In genomic region chr13:109312542-109312941, GRCm38 (mm10) we compare ENCODE assay signal across 19 mouse cellular contexts.
DNase-seq lines count a peak whose midpoint lies in the region; ATAC-seq and TF ChIP-seq lines count a peak whose summit lies in the region.
"Had no signal": no experiment of that assay in that cellular context is flagged by ENCODE, and none has a peak within 500 bp of the region (broad histone marks: within the 10 kb centered on the region; RNA-seq: fewer than 3 reads in every experiment).

No protein-coding gene starts in this region.

- H3K9ac ChIP-seq in forebrain, embryonic 14.5 days (ENCODE audit: low read length) = no peak overlapping the region
- H3K9ac ChIP-seq in forebrain, postnatal 0 days = no peak overlapping the region
- H3K9ac ChIP-seq in midbrain, embryonic 12.5 days (replicated peaks) = no peak overlapping the region
- H3K9ac ChIP-seq in midbrain, embryonic 15.5 days = no peak overlapping the region
- no peak overlapping the region for H3K9ac ChIP-seq in forebrain, embryonic 15.5 days (replicated peaks)
- H3K9ac ChIP-seq in neural tube, embryonic 15.5 days (replicated peaks) = no peak overlapping the region
- H3K9ac ChIP-seq: heart, embryonic 13.5 days had no signal

- no peak overlapping the region for H3K27ac ChIP-seq in forebrain, embryonic 14.5 days (ENCODE audit: low read depth, low read length)
- H3K27ac ChIP-seq in forebrain, postnatal 0 days (ENCODE audit: low read depth, low read length) = no peak overlapping the region
- H3K27ac ChIP-seq in midbrain, embryonic 12.5 days (replicated peaks) = no peak overlapping the region
- H3K27ac ChIP-seq in midbrain, embryonic 15.5 days = no peak overlapping the region
- H3K27ac ChIP-seq in forebrain, embryonic 15.5 days (replicated peaks) = no peak overlapping the region
- H3K27ac ChIP-seq in neural tube, embryonic 15.5 days (replicated peaks) = no peak overlapping the region
- H3K27ac ChIP-seq: embryonic facial prominence, embryonic 10.5 days; heart, embryonic 13.5 days had no signal

- TF ChIP-seq CTCF in forebrain, postnatal 0 days (IDR thresholded peaks at IDR 0.05; ENCODE audit: low read depth) = no peak

- no peaks in the 10 kb centered on the region for H3K36me3 ChIP-seq in forebrain, embryonic 14.5 days (ENCODE audit: control insufficient read depth, insufficient read depth, low read length)
- no peaks in the 10 kb centered on the region for H3K36me3 ChIP-seq in forebrain, postnatal 0 days (ENCODE audit: insufficient read depth)
- no peaks in the 10 kb centered on the region for H3K36me3 ChIP-seq in midbrain, embryonic 12.5 days
- H3K36me3 ChIP-seq in midbrain, embryonic 15.5 days (replicated peaks) = no peaks in the 10 kb centered on the region
- no peaks in the 10 kb centered on the region for H3K36me3 ChIP-seq in forebrain, embryonic 15.5 days
- H3K36me3 ChIP-seq in neural tube, embryonic 15.5 days = no peaks in the 10 kb centered on the region
- H3K36me3 ChIP-seq: embryonic facial prominence, embryonic 10.5 days; heart, embryonic 13.5 days had no signal

- no peaks in the 10 kb centered on the region for H3K27me3 ChIP-seq in forebrain, embryonic 14.5 days (replicated peaks; ENCODE audit: control insufficient read depth, insufficient read depth, low read length)
- no peaks in the 10 kb centered on the region for H3K27me3 ChIP-seq in forebrain, postnatal 0 days (ENCODE audit: insufficient read depth, low read length)
- H3K27me3 ChIP-seq in midbrain, embryonic 12.5 days = no peaks in the 10 kb centered on the region
- H3K27me3 ChIP-seq in midbrain, embryonic 15.5 days (replicated peaks) = no peaks in the 10 kb centered on the region
- H3K27me3 ChIP-seq in forebrain, embryonic 15.5 days = no peaks in the 10 kb centered on the region
- H3K27me3 ChIP-seq in neural tube, embryonic 15.5 days (replicated peaks) = no peaks in the 10 kb centered on the region
- H3K27me3 ChIP-seq: CH12.LX; heart, embryonic 13.5 days had no signal

- H3K4me2 ChIP-seq in forebrain, embryonic 14.5 days (ENCODE audit: low read length) = no peak overlapping the region
- no peak overlapping the region for H3K4me2 ChIP-seq in forebrain, postnatal 0 days (ENCODE audit: low read depth)
- no peak overlapping the region for H3K4me2 ChIP-seq in midbrain, embryonic 12.5 days (replicated peaks)
- H3K4me2 ChIP-seq in midbrain, embryonic 15.5 days = no peak overlapping the region
- H3K4me2 ChIP-seq in forebrain, embryonic 15.5 days (replicated peaks) = no peak overlapping the region
- H3K4me2 ChIP-seq in neural tube, embryonic 15.5 days = no peak overlapping the region
- H3K4me2 ChIP-seq: heart, embryonic 13.5 days had no signal

- peak; percentile 81 for ATAC-seq in forebrain, embryonic 14.5 days
- no peak for ATAC-seq in forebrain, postnatal 0 days
- 0 out of 2 replicates have a peak, but pooled peaks have one; percentile 27 for ATAC-seq in midbrain, embryonic 12.5 days (ENCODE audit: low FRiP score, low read depth)
- ATAC-seq in midbrain, embryonic 15.5 days (replicated peaks) = no peak
- 0 out of 2 replicates have a peak, but pooled peaks have one; percentile 53 for ATAC-seq in forebrain, embryonic 15.5 days (replicated peaks)
- peak; percentile 28; the same call in 1 of the 2 replicates for ATAC-seq in neural tube, embryonic 15.5 days (ENCODE audit: low FRiP score)
- ATAC-seq: activated CD4-positive, CD25-positive, alpha-beta regulatory T cell, adult 4 months; intestine, embryonic 16.5 days; Patski had no signal

- WGBS in forebrain, embryonic 14.5 days = 17% methylated on average over 7 of the region's 7 CpGs
- WGBS in forebrain, postnatal 0 days = 21% methylated on average over 7 of the region's 7 CpGs
- WGBS in midbrain, embryonic 12.5 days = 67% methylated on average over 7 of the region's 7 CpGs
- WGBS in midbrain, embryonic 15.5 days = 61% methylated on average over 7 of the region's 7 CpGs
- 13% methylated on average over 7 of the region's 7 CpGs for WGBS in forebrain, embryonic 15.5 days
- WGBS in neural tube, embryonic 15.5 days = 12% methylated on average over 7 of the region's 7 CpGs

- no peak overlapping the region for H3K4me3 ChIP-seq in forebrain, embryonic 14.5 days (ENCODE audit: low read depth, low read length)
- H3K4me3 ChIP-seq in forebrain, postnatal 0 days (ENCODE audit: low read depth, low read length) = no peak overlapping the region
- H3K4me3 ChIP-seq in midbrain, embryonic 12.5 days = no peak overlapping the region
- no peak overlapping the region for H3K4me3 ChIP-seq in midbrain, embryonic 15.5 days
- no peak overlapping the region for H3K4me3 ChIP-seq in forebrain, embryonic 15.5 days
- no peak overlapping the region for H3K4me3 ChIP-seq in neural tube, embryonic 15.5 days (replicated peaks)
- H3K4me3 ChIP-seq: embryonic facial prominence, embryonic 10.5 days; heart, embryonic 13.5 days had no signal

- peak; percentile 81 for DNase-seq in forebrain, embryonic 14.5 days (ENCODE audit: low spot score)
- DNase-seq in forebrain, postnatal 0 days = no peak
- no peak for DNase-seq in cerebellum, postnatal 4 days (ENCODE audit: low spot score in 2 of 2)
- DNase-seq: adrenal gland, postnatal 14 days; cerebellum, adult 18-20 months; cerebellum, adult 9-11 months; cerebellum, postnatal 36 days; gastrocnemius, postnatal 14 days; heart, postnatal 36 days had no signal

- no peaks in the 10 kb centered on the region for H3K9me3 ChIP-seq in forebrain, embryonic 14.5 days (replicated peaks; ENCODE audit: control insufficient read depth, low read length)
- no peaks in the 10 kb centered on the region for H3K9me3 ChIP-seq in forebrain, postnatal 0 days (ENCODE audit: low read length)
- no peaks in the 10 kb centered on the region for H3K9me3 ChIP-seq in midbrain, embryonic 12.5 days
- no peaks in the 10 kb centered on the region for H3K9me3 ChIP-seq in midbrain, embryonic 15.5 days
- no peaks in the 10 kb centered on the region for H3K9me3 ChIP-seq in forebrain, embryonic 15.5 days
- no peaks in the 10 kb centered on the region for H3K9me3 ChIP-seq in neural tube, embryonic 15.5 days (replicated peaks)
- H3K9me3 ChIP-seq: embryonic facial prominence, embryonic 10.5 days; heart, embryonic 13.5 days had no signal

- H3K4me1 ChIP-seq in forebrain, embryonic 14.5 days (ENCODE audit: control insufficient read depth, insufficient read depth, low read length) = 0 out of 2 replicates have a peak, but pooled peaks cover 3% of the 10 kb centered on the region
- H3K4me1 ChIP-seq in forebrain, postnatal 0 days (ENCODE audit: insufficient read depth) = no peaks in the 10 kb centered on the region
- no peaks in the 10 kb centered on the region for H3K4me1 ChIP-seq in midbrain, embryonic 12.5 days
- no peaks in the 10 kb centered on the region for H3K4me1 ChIP-seq in midbrain, embryonic 15.5 days
- peaks cover 6% of the 10 kb centered on the region; the same call in 1 of the 2 replicates for H3K4me1 ChIP-seq in forebrain, embryonic 15.5 days
- no peaks in the 10 kb centered on the region for H3K4me1 ChIP-seq in neural tube, embryonic 15.5 days
- H3K4me1 ChIP-seq: embryonic facial prominence, embryonic 10.5 days had no signal

Comparison
In these comparisons a context has a peak if more than half of its experiments do, and no peak if none do; other contexts are left out.
1. ATAC-seq: peak in forebrain, embryonic 14.5 days (single experiment), midbrain, embryonic 12.5 days (single experiment), forebrain, embryonic 15.5 days (single experiment) and neural tube, embryonic 15.5 days (single experiment); none in forebrain, postnatal 0 days (single experiment) and midbrain, embryonic 15.5 days (single experiment).